In the genomic region with DNA sequence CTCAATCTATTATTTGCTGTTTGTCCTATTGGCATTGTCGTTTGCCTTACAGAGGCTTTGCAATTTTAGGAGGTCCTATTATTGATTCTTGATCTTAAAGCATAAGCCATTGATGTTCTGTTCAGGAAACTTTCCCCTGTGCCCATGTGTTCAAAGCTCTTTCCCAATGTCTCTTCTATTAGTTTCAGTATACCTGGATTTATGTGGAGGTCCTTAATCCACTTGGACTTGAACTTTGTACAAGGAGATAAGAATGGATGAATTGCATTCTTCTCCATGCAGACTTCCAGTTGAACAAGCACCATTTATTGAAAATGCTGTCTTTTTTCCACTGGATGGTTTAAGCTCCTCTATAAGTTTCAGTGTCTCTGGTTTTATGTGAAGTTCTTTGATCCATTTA, we compare ENCODE assay signal across 29 mouse cellular contexts.
"Had no signal": no experiment of that assay in that cellular context is flagged by ENCODE, and none has a peak within 500 bp of the region (broad histone marks: within the 10 kb centered on the region; RNA-seq: fewer than 3 reads in every experiment).

No protein-coding gene starts in this region.

- DNase-seq: cerebellum, adult 2 months; cerebellum, adult 8-10 months; cerebellum, adult 9-10 months; cerebellum, adult 9-11 months; cerebellum, postnatal 10 days; cerebellum, postnatal 14 days; cerebellum, postnatal 25 days; cerebellum, postnatal 36 days; embryo, embryonic 11 days; forebrain, postnatal 0 days; gastrocnemius, adult 2 months; gastrocnemius, postnatal 10 days; gastrocnemius, postnatal 14 days; gastrocnemius, postnatal 25 days; gastrocnemius, postnatal 36 days; heart, adult 11 months; heart, adult 18-20 months; heart, adult 2 months had no signal

- H3K36me3 ChIP-seq: embryonic facial prominence, embryonic 10.5 days; embryonic facial prominence, embryonic 12.5 days; embryonic facial prominence, embryonic 13.5 days; embryonic facial prominence, embryonic 15.5 days; forebrain, embryonic 10.5 days; forebrain, embryonic 12.5 days; forebrain, embryonic 15.5 days had no signal

- H3K27ac ChIP-seq: embryonic facial prominence, embryonic 10.5 days; embryonic facial prominence, embryonic 12.5 days; embryonic facial prominence, embryonic 13.5 days; embryonic facial prominence, embryonic 15.5 days; forebrain, embryonic 10.5 days; forebrain, embryonic 12.5 days; forebrain, embryonic 13.5 days; forebrain, embryonic 15.5 days; gastrocnemius, adult 2 months; heart, adult 2 months had no signal

- ATAC-seq: forebrain, embryonic 13.5 days; forebrain, embryonic 14.5 days; forebrain, embryonic 15.5 days; forebrain, embryonic 16.5 days; forebrain, postnatal 0 days had no signal

- H3K4me2 ChIP-seq: embryonic facial prominence, embryonic 12.5 days; embryonic facial prominence, embryonic 13.5 days; embryonic facial prominence, embryonic 15.5 days; forebrain, embryonic 12.5 days; forebrain, embryonic 13.5 days; forebrain, embryonic 15.5 days had no signal

- H3K9me3 ChIP-seq: embryonic facial prominence, embryonic 10.5 days; embryonic facial prominence, embryonic 12.5 days; embryonic facial prominence, embryonic 13.5 days; embryonic facial prominence, embryonic 15.5 days; forebrain, embryonic 10.5 days; forebrain, embryonic 12.5 days; forebrain, embryonic 13.5 days; forebrain, embryonic 15.5 days had no signal

- H3K4me1 ChIP-seq: embryonic facial prominence, embryonic 10.5 days; embryonic facial prominence, embryonic 12.5 days; embryonic facial prominence, embryonic 13.5 days; embryonic facial prominence, embryonic 15.5 days; forebrain, embryonic 10.5 days; forebrain, embryonic 12.5 days had no signal

- H3K9ac ChIP-seq: embryonic facial prominence, embryonic 12.5 days; embryonic facial prominence, embryonic 13.5 days; embryonic facial prominence, embryonic 15.5 days; forebrain, embryonic 12.5 days; forebrain, embryonic 13.5 days; forebrain, embryonic 15.5 days; forebrain, postnatal 0 days had no signal

- H3K4me3 ChIP-seq: embryonic facial prominence, embryonic 10.5 days; embryonic facial prominence, embryonic 12.5 days; embryonic facial prominence, embryonic 13.5 days; embryonic facial prominence, embryonic 15.5 days; erythroblast, embryonic 14.5 days; forebrain, embryonic 10.5 days; forebrain, embryonic 12.5 days; forebrain, embryonic 13.5 days; forebrain, embryonic 15.5 days; gastrocnemius, adult 2 months; heart, adult 2 months had no signal

- H3K27me3 ChIP-seq: embryonic facial prominence, embryonic 12.5 days; embryonic facial prominence, embryonic 13.5 days; embryonic facial prominence, embryonic 15.5 days; forebrain, embryonic 12.5 days; forebrain, embryonic 13.5 days; forebrain, embryonic 15.5 days had no signal
